Mouse (Mus musculus) T-cell, adult 2 months (primary cell): ENCODE results near the gene Mrpl30.

ENCODE experiments used
- DNase-seq: peaks from one replicate; pipeline ENCODE4 v3.0.0; 2022; ENCODE audit warnings: low spot score

The Mrpl30 gene

DNA sequence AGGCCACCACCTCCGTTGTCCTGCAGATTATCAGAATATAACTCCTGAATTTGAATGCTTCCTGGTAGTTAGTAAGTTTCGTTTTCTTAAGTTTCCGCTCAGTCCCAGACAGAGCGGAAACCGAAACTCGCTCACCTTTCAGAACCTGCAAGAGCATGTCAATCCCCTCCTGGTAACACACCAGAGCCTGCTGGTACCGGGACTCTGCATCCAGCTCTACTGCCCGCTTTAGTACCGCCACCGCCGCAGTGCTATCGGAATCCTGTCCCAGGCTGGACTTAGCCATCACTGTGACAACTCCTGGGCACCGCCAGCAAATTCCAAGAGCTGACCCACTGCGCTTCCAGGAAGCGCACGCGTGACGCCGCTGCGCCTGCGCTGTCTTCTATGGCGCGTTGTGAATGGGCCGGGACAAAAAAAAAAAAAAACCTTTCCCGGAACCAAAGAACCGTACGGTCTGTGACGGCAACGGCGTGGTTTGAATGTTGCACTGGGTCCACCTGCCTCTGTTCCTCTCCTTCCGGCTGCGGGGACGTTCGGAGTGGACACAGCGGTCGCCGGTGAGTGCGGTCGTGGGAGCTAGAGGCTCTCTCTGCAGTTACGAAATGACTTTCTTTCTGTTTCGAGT lies at the start of gene Mrpl30, which contains the start of gene Mitd1:
Mrpl30 (plus strand) TSS at position 453 of the 628 bp plus-strand sequence.
Mitd1 (minus strand) TSS at position 387 of the 628 bp plus-strand sequence.
- peak; percentile 87 for DNase-seq

DNA sequence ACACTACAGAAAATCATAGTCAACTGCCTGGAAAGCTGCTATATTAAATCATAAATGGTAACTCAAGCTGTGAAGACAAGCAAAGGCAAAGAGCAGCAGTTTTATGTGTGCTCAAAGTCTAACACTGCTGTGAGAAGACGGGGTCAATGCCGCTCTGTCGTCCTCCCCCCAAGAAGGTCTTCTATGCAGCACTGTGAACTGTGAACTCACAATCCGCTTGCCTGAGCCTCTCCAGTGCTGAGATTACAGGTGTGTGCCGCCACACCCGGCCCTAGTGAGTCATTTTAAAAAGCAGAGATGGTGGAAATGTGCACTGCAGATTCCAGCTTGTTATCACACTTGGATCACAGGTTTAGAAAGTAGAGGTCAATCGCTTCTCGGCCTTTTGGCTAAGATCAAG lies 43.4 kb upstream of the Mrpl30 start:
- DNase-seq: no peak

DNA sequence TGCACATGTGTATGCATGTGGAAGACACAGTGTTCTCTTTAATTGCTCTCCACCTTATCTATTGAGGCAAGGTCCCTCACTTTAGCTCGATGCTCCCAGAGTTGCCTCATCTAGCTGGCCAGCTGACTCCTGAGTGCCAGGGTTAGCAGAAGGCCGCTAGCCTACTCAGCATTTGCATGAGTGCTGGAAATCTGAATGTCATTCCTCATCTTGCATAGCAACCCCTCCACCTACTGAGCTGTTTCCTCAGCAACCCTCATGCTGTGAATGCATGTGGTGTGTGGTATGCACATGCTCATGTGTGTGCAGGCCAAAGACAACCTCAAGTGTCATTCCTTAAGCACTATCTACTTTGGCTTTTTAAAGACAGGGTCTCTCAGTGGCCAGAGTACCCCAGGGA lies 39.6 kb upstream of the Mrpl30 start:
- no peak for DNase-seq

DNA sequence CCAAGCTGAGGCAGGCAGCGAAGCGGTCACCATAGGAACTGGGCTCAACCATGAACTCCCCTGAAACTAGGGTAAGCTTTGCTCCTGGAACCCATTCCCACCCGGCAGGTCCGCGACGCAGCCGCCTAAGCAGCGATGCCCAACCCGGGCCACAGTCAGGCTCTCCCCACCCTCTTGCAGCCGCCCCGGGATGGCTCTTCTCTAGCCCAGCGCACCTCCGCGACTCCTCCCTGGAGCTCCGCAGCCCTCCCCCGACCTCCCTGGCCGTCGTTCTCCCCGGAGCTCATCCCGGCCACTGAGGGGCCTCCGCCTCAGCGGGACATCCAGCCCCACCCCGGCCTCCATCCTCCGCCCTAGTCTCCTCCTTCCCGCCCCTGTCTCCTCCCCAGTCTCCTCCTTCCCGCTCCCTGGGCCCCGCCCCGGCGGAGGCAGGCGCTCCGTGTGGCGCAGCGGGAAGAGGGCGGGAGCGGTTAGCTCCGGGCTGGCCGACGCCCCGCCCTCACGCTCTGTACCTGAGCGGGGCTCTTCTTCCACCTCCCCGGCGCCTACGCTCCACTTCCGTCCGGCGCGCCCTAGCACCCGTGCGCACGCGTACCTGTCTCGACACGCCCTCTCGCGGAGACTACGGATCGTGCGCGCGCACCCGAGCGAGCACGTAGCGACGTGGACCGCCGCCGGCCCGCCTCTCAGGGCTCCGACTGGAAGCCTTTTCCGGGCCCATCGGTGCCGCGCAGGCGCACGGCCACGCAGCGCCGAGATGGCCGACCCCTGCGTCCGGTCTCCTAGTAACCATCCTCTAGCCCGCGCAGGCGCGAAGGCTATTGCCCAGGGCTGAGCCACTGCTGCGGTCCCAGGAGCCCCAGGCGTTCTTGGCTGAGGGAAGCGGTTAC lies 25.5 kb upstream of the Mrpl30 start:
- DNase-seq: peak; percentile 100

DNA sequence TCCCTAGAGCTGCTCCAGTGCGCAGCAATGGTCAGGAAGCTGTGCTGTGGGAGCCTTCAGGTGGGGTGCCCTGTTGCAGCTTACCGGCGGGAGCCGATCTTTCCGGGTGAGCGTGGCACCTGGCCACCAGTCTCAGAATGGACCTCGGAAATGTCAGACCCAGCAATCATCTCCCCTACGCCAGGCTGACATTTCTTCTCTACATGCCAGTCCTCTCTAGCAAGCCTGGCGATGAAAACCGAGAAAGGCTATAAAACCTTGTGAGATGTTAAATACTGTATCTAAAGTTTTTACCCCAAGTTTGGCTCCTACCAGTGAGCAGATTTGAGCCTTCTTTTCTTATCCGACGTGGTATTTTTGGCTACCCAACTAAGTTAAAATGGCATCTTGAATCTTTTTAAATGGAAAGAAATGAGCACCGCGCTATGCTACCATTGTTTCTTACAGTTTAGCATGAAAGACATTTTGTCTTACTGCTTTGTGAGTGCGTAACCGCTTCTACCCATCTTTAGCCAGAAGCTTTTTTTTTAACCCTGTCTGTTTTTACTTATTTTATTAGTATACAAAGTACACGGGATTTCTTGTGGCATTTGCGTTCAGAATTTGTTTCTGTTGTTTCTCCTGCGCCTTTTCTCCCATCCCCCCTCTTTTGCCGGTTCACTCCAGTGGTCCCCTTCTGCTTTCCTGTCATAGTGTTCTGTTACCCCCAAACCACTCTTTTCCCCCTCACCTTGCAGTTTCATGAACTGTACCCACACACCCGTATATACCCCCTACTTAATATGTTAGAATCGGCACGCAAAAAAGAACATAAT lies 24.7 kb upstream of the Mrpl30 start:
- no peak for DNase-seq

DNA sequence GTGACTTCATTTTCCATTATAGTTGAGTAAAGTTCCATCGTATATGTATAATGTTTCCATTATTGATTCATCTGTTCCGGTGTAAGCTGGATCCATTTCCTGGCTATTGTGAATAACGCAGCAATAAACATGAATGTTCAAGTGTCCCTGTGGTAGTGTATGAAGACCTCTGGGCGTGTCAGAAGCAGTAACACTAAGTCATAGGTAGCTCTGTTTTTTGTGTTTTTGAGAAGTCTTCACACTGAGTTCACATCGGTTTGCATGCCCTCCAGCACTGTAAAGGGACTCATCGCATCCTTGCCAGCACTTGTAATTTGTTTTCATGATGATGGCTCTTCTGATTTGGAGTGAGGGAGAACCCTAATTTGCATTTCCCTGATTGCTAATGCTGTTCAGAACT lies 24.0 kb upstream of the Mrpl30 start, which contains the start of gene Tsga10:
Tsga10 (minus strand) TSS at position 144 of the 400 bp plus-strand sequence.
- DNase-seq: no peak

DNA sequence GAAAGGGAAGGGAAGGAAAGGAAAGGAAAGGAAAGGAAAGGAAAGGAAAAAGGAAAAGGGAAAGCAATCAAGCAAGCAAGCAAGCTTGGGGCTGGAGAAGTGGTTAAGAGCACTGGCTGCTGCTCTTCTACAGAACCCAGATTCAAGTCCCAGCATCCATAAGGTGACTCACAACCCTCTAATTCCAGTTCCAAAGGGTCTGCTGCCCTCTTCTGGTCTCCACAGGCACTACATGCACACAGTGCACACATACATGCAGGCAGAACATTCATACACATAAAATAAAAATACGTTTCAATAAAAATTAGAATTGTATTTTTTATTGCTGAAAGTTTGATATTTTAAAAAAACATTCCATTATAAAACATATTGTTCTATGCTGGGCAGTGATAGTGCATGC lies 23.2 kb upstream of the Mrpl30 start:
- peak; percentile 51 for DNase-seq

DNA sequence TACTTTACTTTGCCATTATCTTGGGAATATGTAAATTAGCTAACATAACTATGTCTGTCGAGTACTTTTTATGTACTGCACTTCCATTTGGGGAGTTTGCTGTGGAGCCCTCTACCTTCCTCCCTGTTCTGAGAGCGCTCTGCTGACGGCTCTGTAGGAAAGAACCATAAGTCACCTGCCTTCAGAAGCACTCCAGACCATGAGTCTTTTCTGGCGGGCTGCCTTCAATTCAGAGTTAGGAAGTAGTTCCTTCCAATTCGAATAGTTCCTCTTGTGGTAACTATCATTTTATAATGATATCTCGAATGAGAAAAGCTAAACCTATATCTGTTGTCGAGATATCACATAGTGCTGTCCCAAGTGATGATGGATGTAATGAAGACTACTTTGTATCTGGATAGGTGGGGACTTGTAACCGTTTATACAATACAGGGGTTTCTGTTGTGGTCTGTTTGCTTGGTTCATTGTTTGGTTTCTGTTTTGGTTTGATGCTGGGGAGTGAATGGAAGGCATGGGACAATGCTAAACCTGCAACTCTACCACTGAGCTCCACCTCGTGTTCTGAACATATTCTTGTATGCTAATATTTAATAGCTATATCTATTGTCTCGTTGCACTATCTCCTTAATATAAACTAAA lies 22.5 kb upstream of the Mrpl30 start:
- DNase-seq: no peak

DNA sequence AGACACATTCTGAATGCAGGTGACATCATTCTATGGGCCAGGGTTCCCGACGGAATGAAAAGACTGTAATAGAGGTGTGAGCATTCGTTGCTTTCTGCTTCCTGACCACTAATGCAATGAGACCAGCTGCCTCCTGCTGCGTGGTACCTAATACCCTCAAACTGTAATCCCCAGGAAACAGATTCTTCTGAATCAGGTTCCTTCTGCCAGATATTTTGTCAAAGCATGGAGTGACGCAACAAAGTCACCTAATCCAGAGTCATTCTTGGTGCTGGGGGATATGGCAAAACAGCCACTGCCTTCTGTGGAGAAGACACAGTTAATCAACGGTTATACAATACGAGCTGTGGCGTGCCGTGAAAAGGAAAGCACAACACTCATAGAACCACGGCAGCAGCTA lies 21.6 kb upstream of the Mrpl30 start:
- DNase-seq: no peak

DNA sequence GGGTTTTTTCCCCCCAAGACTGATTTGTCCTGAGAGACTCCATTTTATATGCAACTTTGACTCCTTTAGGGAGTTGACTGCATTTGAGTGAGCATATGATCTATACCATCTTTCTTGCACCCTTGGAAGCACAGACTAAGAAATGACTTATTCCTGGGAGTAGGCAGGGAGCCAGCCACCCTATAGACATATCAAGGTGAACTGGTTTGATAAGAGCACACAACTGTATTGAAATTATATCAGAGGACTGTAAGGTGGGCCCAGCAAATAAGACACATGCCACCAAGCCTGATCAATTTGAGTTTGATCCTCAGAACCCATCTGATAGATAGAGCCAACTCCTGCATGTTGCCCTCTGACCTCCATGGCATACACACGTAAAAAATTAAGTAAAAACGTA lies 20.9 kb upstream of the Mrpl30 start:
- DNase-seq: no peak

DNA sequence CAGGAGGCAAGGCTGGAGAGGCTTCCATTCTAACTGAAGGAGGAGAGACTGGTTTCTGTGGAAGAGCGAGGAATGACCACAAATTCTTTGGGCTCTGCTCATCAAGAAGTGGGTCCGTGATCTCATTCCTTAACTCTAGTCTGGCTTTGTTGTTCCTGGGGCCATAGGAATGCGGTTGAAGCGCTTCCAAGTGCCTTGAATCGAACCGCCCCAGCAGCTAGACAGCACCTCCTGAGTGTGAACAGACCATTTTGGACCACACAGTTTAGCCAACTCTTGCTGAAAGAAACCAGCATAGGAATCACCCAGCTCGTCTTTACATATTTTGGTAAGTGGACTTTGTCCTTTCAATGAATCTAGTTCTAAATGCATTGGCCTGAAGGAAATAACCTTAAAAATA lies 18.6 kb upstream of the Mrpl30 start, which contains the start of gene Lipt1:
Lipt1 (plus strand) TSS at position 35 of the 400 bp plus-strand sequence.
- DNase-seq: no peak

DNA sequence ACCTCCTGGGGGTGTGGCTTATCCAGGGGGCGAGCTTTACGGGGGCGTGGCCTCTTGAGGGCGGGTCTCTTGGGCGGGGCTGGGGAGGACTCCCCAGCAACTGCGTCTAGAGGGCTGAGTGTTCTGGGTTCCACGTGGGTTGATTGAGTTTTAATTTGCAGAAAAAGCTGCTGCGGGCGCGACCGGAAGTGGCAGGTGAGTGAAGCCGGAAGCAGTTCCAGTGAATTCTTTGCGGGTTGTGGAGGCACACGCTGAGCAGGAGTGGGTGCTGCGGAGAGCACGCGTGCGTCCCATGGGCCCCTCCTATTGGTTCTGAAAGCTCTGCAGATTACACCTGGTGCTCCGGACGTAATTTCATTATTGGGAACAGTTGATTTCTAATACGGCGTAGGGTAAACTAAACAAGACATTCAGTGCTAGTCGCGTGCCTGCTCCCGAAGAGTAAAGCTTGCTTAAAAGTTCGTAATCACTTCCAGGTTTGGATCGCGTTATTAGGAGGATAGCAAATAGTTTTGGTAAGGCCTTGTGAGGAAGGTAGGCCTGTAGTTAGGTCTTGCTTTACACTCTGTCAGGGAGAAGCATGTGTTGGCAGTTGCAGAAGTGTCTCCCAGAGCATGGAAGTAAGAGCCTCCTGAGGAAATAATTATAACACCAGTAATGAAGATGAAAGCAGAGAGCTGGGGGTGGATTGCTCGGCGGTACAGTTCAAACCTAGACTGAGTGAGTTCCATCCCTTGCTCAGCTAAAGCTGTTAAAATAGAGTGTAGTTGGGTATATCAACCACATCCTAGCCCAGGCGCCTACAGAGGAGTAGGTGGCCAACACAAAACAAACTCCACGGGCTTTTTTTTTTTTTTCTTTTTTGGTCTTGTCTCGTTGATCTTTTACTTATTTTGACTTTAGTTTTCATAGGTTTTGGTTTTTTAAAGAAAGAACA lies 17.9 kb upstream of the Mrpl30 start:
- peak; percentile 84 for DNase-seq

DNA sequence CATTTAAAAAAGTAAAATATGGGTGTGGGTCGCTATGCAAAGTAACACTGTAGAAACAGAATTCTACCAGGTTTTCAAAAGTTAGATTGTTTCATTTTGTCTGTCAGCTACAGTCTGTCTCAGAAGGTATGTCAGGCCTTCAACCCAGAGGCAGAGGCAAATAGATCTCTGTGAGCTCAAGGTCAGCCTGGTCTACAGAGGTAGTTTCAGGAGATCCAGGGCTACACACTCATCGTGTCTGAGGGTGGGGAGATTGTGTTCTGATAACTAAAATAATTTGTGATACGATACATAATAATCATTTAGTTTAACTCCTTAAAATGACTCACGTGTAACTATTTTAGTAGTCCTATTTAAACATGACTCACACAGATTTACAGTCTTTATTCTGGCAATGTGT lies 17.1 kb upstream of the Mrpl30 start:
- DNase-seq: no peak

DNA sequence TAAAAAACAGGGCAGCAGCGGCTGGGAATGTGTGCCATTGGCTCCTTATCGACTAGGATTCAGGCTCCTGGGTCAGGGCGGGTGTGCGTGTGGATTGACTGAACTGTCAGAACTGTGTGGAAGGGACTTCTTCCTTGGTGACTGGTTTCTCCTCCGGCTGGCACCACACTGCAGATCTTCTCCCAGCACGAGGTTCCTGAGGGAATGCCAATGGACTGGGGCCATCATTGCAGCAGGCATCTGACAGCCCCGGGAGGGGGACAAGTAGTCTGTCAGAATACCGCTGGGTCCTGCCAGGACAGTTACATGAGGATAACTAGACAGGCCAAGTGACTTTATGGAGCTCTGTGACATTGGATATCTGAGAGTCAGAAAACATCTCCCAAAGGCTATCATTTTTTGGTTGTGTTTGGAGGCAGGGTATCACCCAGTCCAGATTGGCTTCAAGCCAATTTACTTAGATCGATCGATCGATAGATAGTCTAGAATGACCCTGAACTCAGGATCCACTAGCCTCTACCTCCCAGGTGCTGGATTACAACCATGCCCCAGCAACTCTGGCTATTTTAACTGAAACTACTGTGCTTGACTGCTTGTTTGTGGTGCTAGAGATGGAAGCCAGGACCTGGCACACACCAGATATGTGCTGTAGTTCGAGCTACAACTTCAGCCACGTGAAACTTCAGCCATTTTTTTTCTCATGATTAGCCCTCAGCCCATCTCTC lies 12.4 kb upstream of the Mrpl30 start:
- DNase-seq: no peak

DNA sequence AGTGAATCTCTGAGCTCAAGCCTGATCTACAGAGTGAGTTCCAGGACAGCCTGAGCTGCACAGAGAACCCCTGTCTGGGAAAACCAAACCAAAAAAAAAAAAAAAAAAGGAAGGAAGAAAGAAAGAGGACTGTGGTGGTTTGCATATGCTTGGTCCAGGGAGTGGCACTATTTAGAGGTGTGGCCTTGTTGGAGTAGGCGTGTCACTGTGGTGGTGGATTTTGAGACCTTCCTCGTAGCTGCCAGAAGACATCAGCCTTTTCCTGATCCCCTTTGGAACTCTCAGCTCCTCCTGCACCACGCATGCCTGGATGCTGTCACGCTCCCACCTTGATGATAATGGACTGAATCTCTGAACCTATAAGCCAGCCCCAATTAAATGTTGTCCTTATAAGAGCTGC lies 6.9 kb upstream of the Mrpl30 start:
- DNase-seq: no peak

DNA sequence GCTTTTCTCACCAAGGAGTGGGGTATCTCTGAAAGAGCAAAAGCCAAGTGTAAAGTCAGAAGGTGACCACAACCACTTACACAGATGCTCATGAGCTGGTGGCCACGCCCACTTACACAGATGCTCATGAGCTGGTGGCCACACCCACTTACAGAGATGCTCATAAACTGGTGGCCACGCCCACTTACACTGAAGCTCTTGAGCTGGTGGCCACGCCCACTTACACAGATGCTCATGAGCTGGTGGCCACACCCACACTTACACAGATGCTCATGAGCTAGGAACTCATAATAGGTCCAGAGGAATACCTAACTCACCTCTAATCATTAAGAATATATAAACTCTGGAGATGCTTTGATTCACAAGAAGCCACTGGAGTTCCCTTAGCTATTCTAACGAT lies 5.8 kb upstream of the Mrpl30 start:
- peak; percentile 33 for DNase-seq

DNA sequence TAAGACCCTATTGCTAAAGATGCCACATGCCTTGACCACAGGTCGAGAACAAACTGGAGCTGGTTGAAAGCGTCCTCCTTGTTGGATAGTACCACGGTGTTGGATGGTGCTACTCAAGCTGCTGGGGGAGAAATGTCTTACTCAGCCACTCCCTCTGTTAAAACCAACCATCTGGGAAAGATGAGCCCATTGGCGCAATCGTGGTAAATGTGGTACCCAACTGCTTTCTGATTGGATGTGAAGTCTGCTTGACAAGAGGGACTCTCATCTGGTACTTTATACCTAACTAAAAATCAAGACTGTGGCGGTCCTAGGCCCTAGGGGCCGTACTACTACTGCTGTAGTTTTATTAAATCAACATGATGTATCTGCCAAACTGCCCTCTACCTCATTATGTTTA lies 1.1 kb upstream of the Mrpl30 start:
- DNase-seq: no peak

DNA sequence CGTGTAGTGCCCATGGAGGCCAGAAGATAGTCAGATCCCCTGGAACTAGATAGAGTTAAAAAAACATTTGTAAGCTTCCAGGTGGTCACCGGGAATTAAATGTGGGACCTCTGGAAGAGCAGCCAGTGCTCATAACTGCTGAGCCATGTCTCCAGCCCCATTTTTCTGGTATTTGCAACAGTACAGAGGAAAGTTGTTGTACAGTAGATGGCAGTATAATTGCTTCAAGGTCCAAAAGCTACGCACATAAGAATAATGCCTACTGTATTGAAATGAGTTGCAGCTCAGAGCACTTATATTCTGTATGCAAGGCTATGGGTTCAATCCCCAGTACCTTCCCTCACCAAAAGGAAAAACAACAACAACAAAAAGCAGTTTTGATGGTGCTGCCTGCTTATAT lies 1.1 kb downstream of the Mrpl30 start:
- DNase-seq: no peak

DNA sequence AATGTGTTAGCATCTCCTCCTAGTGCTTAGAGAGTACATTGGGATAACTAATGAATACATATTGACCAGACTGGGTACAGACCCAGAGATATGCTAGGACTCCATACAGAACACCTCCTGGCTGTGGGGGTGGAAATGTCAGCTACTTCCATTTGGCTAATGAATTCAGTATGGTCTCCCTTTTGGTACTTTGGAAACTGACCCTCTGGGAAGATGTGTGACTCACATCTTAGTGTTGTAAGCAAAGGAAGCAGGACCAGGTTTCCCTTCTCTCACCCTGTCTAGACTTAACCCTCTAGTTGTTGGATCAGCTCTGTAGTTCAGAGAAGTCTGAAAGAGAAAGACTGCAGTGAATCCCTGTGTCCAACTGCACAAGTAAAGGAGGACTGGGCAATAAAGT lies 4.3 kb downstream of the Mrpl30 start:
- no peak for DNase-seq

DNA sequence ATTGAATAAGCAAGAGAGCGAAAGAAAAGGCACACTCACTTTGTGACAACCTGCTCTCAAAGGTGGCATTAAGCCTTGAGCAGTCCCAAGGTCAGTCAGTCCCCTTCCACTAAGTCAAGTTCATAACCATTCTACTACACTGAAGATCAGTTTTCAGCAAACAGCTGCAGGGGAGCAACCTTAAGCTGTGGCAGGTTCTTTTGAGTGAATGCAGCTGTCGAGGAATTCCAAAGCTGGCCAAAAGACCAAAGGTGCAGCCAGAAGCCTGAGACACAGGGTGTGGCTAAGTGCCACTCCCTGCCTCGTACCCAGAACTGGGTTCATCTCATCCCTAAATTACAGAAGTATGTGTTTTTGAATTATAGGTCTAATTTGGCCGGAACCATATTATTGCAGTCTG lies 9.5 kb downstream of the Mrpl30 start:
- no peak for DNase-seq
